Mouse (Mus musculus) stomach, embryonic 14.5 days (tissue): ENCODE data around the gene Ptpn9. TPM values are rescaled to one million over a fixed set of nuclear protein-coding genes. Genes with fewer than 3 reads are reported as not detected.

Experiments used
- polyA plus RNA-seq: library from polyadenylated mRNA; unstranded; fragments of >200 nt; fragmentation: Nextera tagmentation; extraction: Ambion mirVana; gene quantifications from 2 replicates; pipeline ENCODE4 v1.2.1, GENCODE M21; 2014

Gene Ptpn9
- polyA plus RNA-seq, 1 experiment from 2014 or later: 28.0 TPM

Other genes starting within 250 kb of the Ptpn9 start
- gene Lingo1, start 198.5 kb upstream of the Ptpn9 start, polyA plus RNA-seq: 3.0 and 3.5 TPM in 2 replicates
- 1.7 and 1.9 TPM in 2 replicates for gene Odf3l1, start 130.2 kb upstream of the Ptpn9 start, polyA plus RNA-seq
- gene Cspg4, start 129.9 kb upstream of the Ptpn9 start, polyA plus RNA-seq: 16.1 and 17.5 TPM in 2 replicates
- 8.8 and 9.5 TPM in 2 replicates for gene Snx33, start 66.6 kb upstream of the Ptpn9 start, polyA plus RNA-seq
- 76.8 and 78.1 TPM in 2 replicates for gene Imp3, start 57.4 kb upstream of the Ptpn9 start, polyA plus RNA-seq
- gene Snupn, start 44.0 kb upstream of the Ptpn9 start, polyA plus RNA-seq: 19.5 and 21.9 TPM in 2 replicates
- 42.7 and 46.4 TPM in 2 replicates for gene Sin3a, start 77.1 kb downstream of the Ptpn9 start, polyA plus RNA-seq
- 43.7 and 45.3 TPM in 2 replicates for gene Man2c1, start 135.8 kb downstream of the Ptpn9 start, polyA plus RNA-seq
- gene Neil1, start 153.4 kb downstream of the Ptpn9 start, polyA plus RNA-seq: 7.0 and 10.2 TPM in 2 replicates
- gene Commd4, start 163.4 kb downstream of the Ptpn9 start, polyA plus RNA-seq: 91.9 and 94.8 TPM in 2 replicates
- gene Trcg1, start 241.6 kb downstream of the Ptpn9 start, polyA plus RNA-seq: not detected in 2 replicates